Mouse (Mus musculus) ES-Bruce4 (cell line): Measurements from ENCODE around the gene Uso1. TPM values are rescaled to one million over a fixed set of nuclear protein-coding genes. Genes with fewer than 3 reads are reported as not detected.

Source experiments
- H3K27ac ChIP-seq: 2 replicates; pipeline ENCODE4 v1.5.1; 2012; ENCODE audit warnings: low read length, inconsistent platforms; ENCODE audit not compliant: insufficient read depth
- H3K27me3 ChIP-seq: 2 replicates; pipeline ENCODE4 v1.6.1; 2012; ENCODE audit warnings: mild to moderate bottlenecking, low read length, inconsistent platforms; ENCODE audit not compliant: control insufficient read depth, poor library complexity, insufficient read depth, severe bottlenecking
- H3K36me3 ChIP-seq: 2 replicates; pipeline ENCODE4 v1.6.1; 2012; ENCODE audit warnings: inconsistent platforms, mild to moderate bottlenecking, low read length, moderate library complexity; ENCODE audit not compliant: control insufficient read depth, poor library complexity, insufficient read depth, severe bottlenecking
- H3K4me1 ChIP-seq: one replicate; pipeline ENCODE4 v1.8.1; 2011; ENCODE audit warnings: low read length; ENCODE audit not compliant: control insufficient read depth, insufficient read depth
- H3K4me3 ChIP-seq: 2 replicates; pipeline ENCODE4 v1.5.1; 2011; ENCODE audit warnings: low read depth, mild to moderate bottlenecking, low read length
- H3K9ac ChIP-seq: 2 replicates; pipeline ENCODE4 v1.6.1; 2012; ENCODE audit warnings: low read depth, mild to moderate bottlenecking, inconsistent platforms; ENCODE audit not compliant: poor library complexity, severe bottlenecking
- H3K9me3 ChIP-seq: replicated peaks from 2 replicates; pipeline ENCODE4 v1.6.1; 2012; ENCODE audit warnings: mild to moderate bottlenecking, low read length, inconsistent platforms; ENCODE audit not compliant: control insufficient read depth, poor library complexity, insufficient read depth, severe bottlenecking
- CTCF ChIP-seq: IDR thresholded peaks from one replicate; pipeline ENCODE4 v1.8.1; 2011; ENCODE audit warnings: low read depth, low read length
- EP300 ChIP-seq: IDR thresholded peaks from 2 replicates; pipeline ENCODE4 v1.6.1; 2011; ENCODE audit warnings: low read depth, low read length; ENCODE audit not compliant: insufficient read depth
- POLR2A ChIP-seq: IDR thresholded peaks from one replicate; pipeline ENCODE4 v1.8.1; 2011; ENCODE audit warnings: low read length; ENCODE audit not compliant: insufficient read depth
- polyA plus RNA-seq: library from polyadenylated mRNA; stranded (reverse); fragments of >200 nt; gene quantifications from 2 replicates; pipeline ENCODE4 v1.2.4, GENCODE M21; 2011; ENCODE audit warnings: low read depth; ENCODE audit not compliant: missing spikeins, insufficient read depth, insufficient read length

The Uso1 gene
- polyA plus RNA-seq, 1 experiment = 72.8 TPM

- H3K27me3 ChIP-seq = no peaks in the 10 kb centered on the region
- no peaks in the 10 kb centered on the region for H3K4me1 ChIP-seq
- H3K9me3 ChIP-seq = no peaks in the 10 kb centered on the region
- TF ChIP-seq POLR2A = no peak
- no peak for TF ChIP-seq CTCF
- no peak for TF ChIP-seq EP300
- H3K36me3 ChIP-seq = no peaks in the 10 kb centered on the region
- no peak overlapping the region for H3K4me3 ChIP-seq
- no peak overlapping the region for H3K27ac ChIP-seq
- H3K9ac ChIP-seq = no peak overlapping the region
These were observed 103.0 kb downstream of the Uso1 start for GRCm38 (mm10) chr5:92240769-92241168.

DNA sequence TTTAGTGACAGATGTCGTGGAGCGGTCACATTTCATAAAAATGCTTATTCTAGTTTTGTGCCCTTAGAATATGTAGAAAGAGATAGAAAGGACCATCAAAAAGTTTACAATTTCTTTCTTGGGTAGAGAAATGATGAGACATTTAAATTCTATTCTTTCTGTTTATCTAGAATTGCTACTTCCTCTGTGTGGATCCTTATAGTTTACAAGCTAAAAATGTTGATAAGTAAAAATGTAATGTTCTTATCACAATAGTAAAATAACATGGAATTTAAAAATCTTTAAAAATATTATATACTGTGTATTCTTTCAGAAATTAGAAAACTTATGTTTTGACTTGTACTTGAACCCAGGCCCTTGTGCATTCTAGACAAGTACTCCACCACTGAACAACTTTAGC, 107.2 kb downstream of the Uso1 start:
- H3K9ac ChIP-seq = no peak overlapping the region
- H3K4me3 ChIP-seq = no peak overlapping the region
- no peaks in the 10 kb centered on the region for H3K36me3 ChIP-seq
- H3K4me1 ChIP-seq = no peaks in the 10 kb centered on the region
- TF ChIP-seq CTCF (no peak), EP300 (no peak), POLR2A (no peak)
- no peak overlapping the region for H3K27ac ChIP-seq
- H3K27me3 ChIP-seq = no peaks in the 10 kb centered on the region
- no peaks in the 10 kb centered on the region for H3K9me3 ChIP-seq

- Histone ChIP-seq H3K36me3 (no peaks in the 10 kb centered on the region), H3K4me1 (no peaks in the 10 kb centered on the region), H3K27ac (no peak overlapping the region), H3K9ac (no peak overlapping the region), H3K4me3 (no peak overlapping the region), H3K27me3 (no peaks in the 10 kb centered on the region), H3K9me3 (no peaks in the 10 kb centered on the region)
- no peak for TF ChIP-seq POLR2A
- no peak for TF ChIP-seq CTCF
These were observed 107.7 kb downstream of the Uso1 start for GRCm38 (mm10) chr5:92245483-92245882.

DNA sequence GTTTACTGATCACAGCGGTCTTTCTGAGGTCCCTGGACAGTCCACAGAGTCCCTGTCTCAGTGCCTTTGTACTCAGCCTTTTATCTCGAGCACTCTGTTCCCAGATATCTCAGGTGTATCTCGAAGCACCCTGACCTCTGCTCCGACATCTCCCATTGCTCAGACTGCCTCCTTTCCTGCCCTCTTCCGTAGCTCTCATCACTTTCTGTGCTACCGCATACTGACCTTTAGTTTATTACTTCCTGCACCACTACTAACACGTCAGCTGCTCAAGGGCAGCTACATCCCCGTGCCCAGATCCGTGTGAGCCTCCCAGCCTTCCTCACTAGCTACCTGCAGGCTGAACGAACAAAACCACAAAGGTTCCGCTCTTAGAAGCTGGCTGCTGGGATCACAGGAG, 110.9 kb downstream of the Uso1 start:
- Histone ChIP-seq H3K9me3 (no peaks in the 10 kb centered on the region), H3K4me1 (no peaks in the 10 kb centered on the region), H3K36me3 (no peaks in the 10 kb centered on the region), H3K27ac (no peak overlapping the region), H3K9ac (no peak overlapping the region), H3K27me3 (no peaks in the 10 kb centered on the region), H3K4me3 (no peak overlapping the region)
- TF ChIP-seq POLR2A (no peak), CTCF (no peak), EP300 (no peak)

DNA sequence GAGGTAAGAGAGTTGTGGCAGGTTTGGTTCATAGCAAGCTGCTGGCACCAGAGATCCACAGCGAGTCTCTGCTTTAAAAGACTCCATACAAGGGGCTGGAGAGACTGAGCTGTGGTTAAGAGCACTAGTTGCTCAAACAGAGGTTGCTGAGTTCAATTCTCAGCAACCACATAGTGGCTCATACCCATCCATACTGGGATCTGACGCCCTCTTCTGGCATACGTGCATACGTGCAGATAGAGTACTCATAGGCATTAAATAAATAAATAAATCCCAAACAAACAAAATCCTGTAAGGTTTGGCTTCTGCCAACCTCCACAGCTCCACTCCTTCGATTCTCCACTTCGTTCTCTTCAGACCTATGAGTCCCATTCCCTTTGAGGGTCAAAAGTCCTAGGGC, 114.3 kb downstream of the Uso1 start:
- no peaks in the 10 kb centered on the region for H3K4me1 ChIP-seq
- no peak for TF ChIP-seq CTCF
- TF ChIP-seq POLR2A = no peak
- TF ChIP-seq EP300 = no peak

More for the DNA sequence above, 114.3 kb downstream of the Uso1 start:
- Histone ChIP-seq H3K4me3 (no peak overlapping the region), H3K9ac (no peak overlapping the region), H3K27ac (no peak overlapping the region), H3K36me3 (no peaks in the 10 kb centered on the region), H3K9me3 (no peaks in the 10 kb centered on the region), H3K27me3 (no peaks in the 10 kb centered on the region)

Other genes starting within 250 kb of the Uso1 start
- 35.8 and 39.9 TPM in 2 replicates for gene Rchy1, start 174.9 kb upstream of the Uso1 start, polyA plus RNA-seq
- 0.67 TPM in 1 of 2 replicates, not detected in the other for gene Odaph, start 150.5 kb upstream of the Uso1 start, polyA plus RNA-seq
- gene Cdkl2, start 94.1 kb upstream of the Uso1 start, polyA plus RNA-seq = 5.2 and 6.1 TPM in 2 replicates
- 203 and 213 TPM in 2 replicates for gene G3bp2, start 54.2 kb upstream of the Uso1 start, polyA plus RNA-seq
- not detected in 2 replicates for gene U90926, start 77.5 kb downstream of the Uso1 start, polyA plus RNA-seq
- gene Ppef2, start 118.3 kb downstream of the Uso1 start, polyA plus RNA-seq = 3.2 and 3.9 TPM in 2 replicates
- gene Naaa, start 140.2 kb downstream of the Uso1 start, polyA plus RNA-seq = 6.7 and 9.8 TPM in 2 replicates
- gene Sdad1, start 172.5 kb downstream of the Uso1 start, polyA plus RNA-seq = 80.4 and 83.8 TPM in 2 replicates
- gene Cxcl9, start 190.1 kb downstream of the Uso1 start, polyA plus RNA-seq = not detected in 2 replicates
- gene Art3, start 193.9 kb downstream of the Uso1 start, polyA plus RNA-seq = not detected in 2 replicates
- 9.3 and 11.7 TPM in 2 replicates for gene Cxcl10, start 211.0 kb downstream of the Uso1 start, polyA plus RNA-seq